Mouse (Mus musculus) neutrophil, adult 65 days (primary cell): Measurements from ENCODE around the gene Med23. TPM values are rescaled to one million over a fixed set of nuclear protein-coding genes. Genes with fewer than 3 reads are reported as not detected.

ENCODE experiments used
- total RNA-seq: library from RNA; stranded (reverse); gene quantifications from 2 replicates; pipeline ENCODE4 v1.2.4, GENCODE M21; 2023

Med23 gene
- total RNA-seq = 18.3 and 26.1 TPM in 2 replicates

GRCm38 (mm10) chr10:24869760-24870290 is at the start of gene Med23:
TSS of gene Med23 (plus strand) at chr10:24869986.

GRCm38 (mm10) chr10:24842676-24843075 is 27.1 kb upstream of the Med23 start, which contains the start of gene Enpp3:
TSS of gene Enpp3 (minus strand) at chr10:24842823.

GRCm38 (mm10) chr10:24926962-24927720 is 57.4 kb downstream of the Med23 start, which contains the start of gene Arg1:
TSS of gene Arg1 (minus strand) at chr10:24927484.

Other genes with a start within 250 kb of the Med23 start
- gene Enpp1, start 157.8 kb upstream of the Med23 start, total RNA-seq = 0.16 and 0.22 TPM in 2 replicates
- not detected in 2 replicates for gene Enpp3, start 27.2 kb upstream of the Med23 start, total RNA-seq
- gene Arg1, start 57.5 kb downstream of the Med23 start, total RNA-seq = not detected in 2 replicates